Mouse (Mus musculus) left cerebral cortex, postnatal 36 days (tissue): ENCODE results near the gene Lrrc18. TPM values are rescaled to one million over a fixed set of nuclear protein-coding genes. Genes with fewer than 3 reads are reported as not detected.

ENCODE experiments used
- DNase-seq, 2 experiments: peaks; one replicate each; pipeline ENCODE4 v3.0.0; 2021 to 2022; ENCODE audit warnings: low spot score in 2 of 2, mixed read lengths in 1 of 2
- intact Hi-C: fragments of 180-260 bp; cut with DNase I; formaldehyde crosslinking; loops from one replicate; pipeline ENCODE4 v1.15.1; 2025
- total RNA-seq, 2 experiments: library from RNA; stranded (reverse); gene quantifications; 2 replicates each; pipeline ENCODE4 v1.2.3; 2021

Lrrc18 gene
- total RNA-seq, 2 experiments from 2014 or later: 0.37 to 0.43 TPM

GRCm38 (mm10) chr14:33035386-33035785 is 44.2 kb downstream of the Lrrc18 start:
- intact Hi-C loops: no loop called here
- no peak for DNase-seq

- intact Hi-C loops: no loop called here
Observed at GRCm38 (mm10) chr14:33036811-33037210, 45.6 kb downstream of the Lrrc18 start.

DNA sequence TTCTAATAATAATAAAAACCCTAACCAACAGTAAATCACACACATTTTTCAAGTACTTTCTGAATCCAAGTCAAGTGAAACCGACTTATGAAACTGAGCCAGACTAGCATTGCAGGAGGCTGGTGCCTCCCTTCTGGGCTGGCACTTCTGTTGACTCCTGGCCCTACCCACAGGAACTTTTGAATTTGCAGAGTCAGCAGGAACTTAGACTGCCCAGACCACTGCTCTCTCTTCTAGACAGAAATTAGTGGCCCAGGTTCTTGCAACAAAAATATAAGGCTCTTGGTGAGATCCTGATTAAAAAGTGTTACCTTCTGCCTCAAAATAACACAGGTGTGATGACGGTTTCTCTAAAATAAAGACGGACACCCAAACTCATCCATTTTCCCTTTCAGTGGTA is 54.0 kb downstream of the Lrrc18 start:
- intact Hi-C loops: no loop called here
- DNase-seq: no peak

More at GRCm38 (mm10) chr14:33036811-33037210, 45.6 kb downstream of the Lrrc18 start:
- DNase-seq: no peak

DNA sequence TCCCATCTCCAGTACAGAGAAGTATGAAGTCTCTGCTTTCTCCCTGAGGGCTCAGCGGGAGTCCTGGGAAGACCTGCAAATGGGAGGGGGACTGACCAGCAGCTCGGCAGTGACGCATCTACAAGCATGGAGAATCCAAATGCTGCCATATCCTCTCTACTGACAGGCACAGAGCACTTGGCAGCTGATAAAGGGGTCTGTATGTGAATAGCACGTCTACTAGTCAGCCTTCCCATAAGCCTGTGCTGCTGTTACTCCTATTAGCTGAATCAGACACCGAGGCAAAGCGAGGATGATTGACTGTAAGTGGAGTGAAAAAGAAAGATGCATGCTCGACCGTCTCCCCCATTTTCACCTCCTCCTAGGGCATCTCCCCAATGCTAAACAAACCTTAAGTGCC is 62.3 kb downstream of the Lrrc18 start:
- DNase-seq: no peak
- intact Hi-C loops: no loop called here

- intact Hi-C loops: no loop called here
- no peak for DNase-seq
Observed at GRCm38 (mm10) chr14:33058881-33059660, 67.9 kb downstream of the Lrrc18 start.

- DNase-seq: no peak
- intact Hi-C loops: no loop called here
Observed at GRCm38 (mm10) chr14:33062996-33063395, 71.8 kb downstream of the Lrrc18 start.

Other genes starting within 250 kb of the Lrrc18 start
- gene Tmem273, start 205.4 kb upstream of the Lrrc18 start, total RNA-seq: under 1 TPM; 0.61 to 0.76 TPM
- gene Fam170b, start 157.4 kb upstream of the Lrrc18 start, total RNA-seq: not detected
- gene Vstm4, start 134.6 kb upstream of the Lrrc18 start, total RNA-seq: 1 to 10 TPM; 3.1 to 4.5 TPM
- gene Wdfy4, start 194.1 kb downstream of the Lrrc18 start, total RNA-seq: 1 to 10 TPM; 2.1 to 2.6 TPM
- gene Arhgap22, start 222.6 kb downstream of the Lrrc18 start, total RNA-seq: 10 to 100 TPM; 10.8 to 12.4 TPM